In the genomic region with DNA sequence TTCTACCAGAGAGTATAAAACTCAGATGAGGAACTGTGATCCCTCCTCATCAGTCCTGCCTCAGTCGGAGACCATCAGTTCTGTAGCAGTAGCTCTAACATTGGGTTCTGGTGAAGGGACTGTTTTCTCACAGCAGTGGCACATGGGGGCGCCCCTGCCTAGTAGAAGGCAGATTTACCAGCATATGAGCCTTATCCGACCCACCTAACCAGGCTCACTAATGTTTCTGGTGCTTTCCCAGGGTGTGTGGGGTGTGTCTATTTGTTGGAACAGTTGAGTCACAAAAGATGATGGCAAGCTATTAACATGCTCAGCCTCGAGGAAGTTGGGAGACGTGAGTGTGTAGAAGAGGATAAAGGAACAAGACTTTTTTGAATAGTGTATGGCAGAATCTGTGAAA, we compare ENCODE assay signal across 8 mouse cellular contexts.
DNase-seq lines count a peak whose midpoint lies in the region; ATAC-seq lines count a peak whose summit lies in the region.

No protein-coding gene starts in this region.

- no peaks in the 10 kb centered on the region for H3K36me3 ChIP-seq in kidney, embryonic 14.5 days (ENCODE audit: control insufficient read depth, insufficient read depth, low read length)
- no peaks in the 10 kb centered on the region for H3K36me3 ChIP-seq in forebrain, embryonic 13.5 days (ENCODE audit: poor library complexity, severe bottlenecking)

- H3K4me1 ChIP-seq in kidney, embryonic 14.5 days (ENCODE audit: control insufficient read depth, insufficient read depth, low read length), result no peaks in the 10 kb centered on the region
- peaks cover 4% of the 10 kb centered on the region; the same call in 1 of the 2 replicates for H3K4me1 ChIP-seq in forebrain, embryonic 13.5 days

- H3K4me3 ChIP-seq in kidney, embryonic 14.5 days (ENCODE audit: low read length), result no peak overlapping the region
- H3K4me3 ChIP-seq in forebrain, embryonic 13.5 days, result no peak overlapping the region

- H3K27ac ChIP-seq in kidney, embryonic 14.5 days (ENCODE audit: low read depth, low read length), result no peak overlapping the region
- no peak overlapping the region for H3K27ac ChIP-seq in forebrain, embryonic 13.5 days

- no peak overlapping the region for H3K4me2 ChIP-seq in kidney, embryonic 14.5 days (replicated peaks; ENCODE audit: low read depth, low read length)
- no peak overlapping the region for H3K4me2 ChIP-seq in forebrain, embryonic 13.5 days

- WGBS in kidney, embryonic 14.5 days, result 58% methylated on average over 5 of the region's 5 CpGs
- WGBS in forebrain, embryonic 13.5 days, result 14% methylated on average over 5 of the region's 5 CpGs

- no peaks in the 10 kb centered on the region for H3K9me3 ChIP-seq in kidney, embryonic 14.5 days (ENCODE audit: control insufficient read depth, low read length)
- no peaks in the 10 kb centered on the region for H3K9me3 ChIP-seq in forebrain, embryonic 13.5 days (replicated peaks)

- peak; percentile 8 for DNase-seq in kidney, adult 18-20 months
- DNase-seq in adrenal gland, postnatal 14 days, result peak; percentile 31
- DNase-seq in layer of hippocampus, adult 18-20 months (ENCODE audit: low spot score in 2 of 2), result peak; percentile 43 to 76
- DNase-seq in lung, postnatal 10 days, result peak; percentile 32
- DNase-seq in right cerebral cortex, postnatal 10 days (ENCODE audit: low spot score in 2 of 2), result peak; percentile 72 to 74
- DNase-seq in B cell, adult 2 months, result no peak

- no peak for ATAC-seq in kidney, embryonic 14.5 days (ENCODE audit: low FRiP score, low TSS enrichment)
- ATAC-seq in forebrain, embryonic 13.5 days, result peak; percentile 88

- H3K9ac ChIP-seq in kidney, embryonic 14.5 days (ENCODE audit: low read depth, low read length), result no peak overlapping the region
- no peak overlapping the region for H3K9ac ChIP-seq in forebrain, embryonic 13.5 days

- no peaks in the 10 kb centered on the region for H3K27me3 ChIP-seq in kidney, embryonic 14.5 days (ENCODE audit: control insufficient read depth, insufficient read depth, low read length)
- H3K27me3 ChIP-seq in forebrain, embryonic 13.5 days, result no peaks in the 10 kb centered on the region

Comparison
In these comparisons a context has a peak if more than half of its experiments do, and no peak if none do; other contexts are left out.
1. DNase-seq: peak in kidney, adult 18-20 months (single experiment), adrenal gland, postnatal 14 days (single experiment), layer of hippocampus, adult 18-20 months (2 of 2), lung, postnatal 10 days (single experiment) and right cerebral cortex, postnatal 10 days (2 of 2); none in B cell, adult 2 months (0 of 2).